Mouse (Mus musculus) Patski (cell line): ENCODE measurements around the gene Sdk1. TPM values are rescaled to one million over a fixed set of nuclear protein-coding genes. Genes with fewer than 3 reads are reported as not detected.
A peak's percentile ranks its signal among the peaks of the same experiment; 100 is the strongest.

ENCODE experiments used
- ATAC-seq: fragments of 100-300 bp; one replicate; pipeline ENCODE4 v1.8.0; 2021
- CTCF ChIA-PET: fragments of 350-600 bp; sonication (Branson Sonifier 250); formaldehyde crosslinking; loops from one replicate; lab custom pipeline; 2022; ENCODE audit warnings: inconsistent platforms; lab: Charles Lee
- POLR2A ChIA-PET: fragments of 350-600 bp; sonication (Branson Sonifier 250); formaldehyde crosslinking; loops from one replicate; lab custom pipeline; 2022; ENCODE audit warnings: antibody characterized with exemption, inconsistent platforms; lab: Charles Lee
- DNase-seq: peaks from one replicate; pipeline ENCODE4 v3.0.0-alpha.2; 2011; ENCODE audit warnings: low read depth, low spot score
- H3K27me3 ChIP-seq: fragments of 371-371 bp; one replicate; pipeline ENCODE4 v1.5.1; 2021
- CTCF ChIP-seq: fragments of 100-300 bp; IDR thresholded peaks from one replicate; pipeline ENCODE4 v1.5.1; 2021
- in situ Hi-C: fragments of 300-500 bp; cut with MboI; formaldehyde crosslinking; loops from 3 replicates; pipeline ENCODE4 v1.11.1; 2018; ENCODE audit warnings: low pct_unique_long_range_greater_than_20kb, mixed read lengths
- polyA plus RNA-seq: library from polyadenylated mRNA; unstranded; gene quantifications from one replicate; pipeline ENCODE4 v1.2.3, GENCODE M21; 2021

Sdk1 gene
- polyA plus RNA-seq, 1 experiment from 2014 or later = 35.4 TPM

GRCm38 (mm10) chr5:141649831-141650375, 408.6 kb downstream of the Sdk1 start:
- POLR2A ChIA-PET = interaction anchor here (0.5 kb wide), 1 partner anchor 239 kb away, joined by 3 read pairs; no protein-coding TSS in a partner anchor
- no peak for ATAC-seq
- no peak for TF ChIP-seq CTCF
- CTCF ChIA-PET = no interaction called here
- no peaks in the 10 kb centered on the region for H3K27me3 ChIP-seq
- in situ Hi-C loops = no loop called here
- no peak for DNase-seq

- no peak for DNase-seq
- no peak for ATAC-seq
- POLR2A ChIA-PET = no interaction called here
- CTCF ChIA-PET = interaction anchor here (0.8 to 1.2 kb wide), 2 partner anchors 17 to 74 kb away, joined by 3 read pairs; no protein-coding TSS in a partner anchor
- H3K27me3 ChIP-seq = no peaks in the 10 kb centered on the region
- in situ Hi-C loops = no loop called here
- TF ChIP-seq CTCF = no peak
Measured at GRCm38 (mm10) chr5:141651690-141652377, 410.5 kb downstream of the Sdk1 start.

GRCm38 (mm10) chr5:141676371-141676770, 435.1 kb downstream of the Sdk1 start:
- ATAC-seq (no peak), DNase-seq (no peak)
- TF ChIP-seq CTCF = no peak
- POLR2A ChIA-PET = interaction anchor here (1.3 kb wide), 1 partner anchor 39 kb away, joined by 3 read pairs; no protein-coding TSS in a partner anchor
- CTCF ChIA-PET = interaction anchor here (0.9 to 1.2 kb wide), 2 partner anchors 13 to 17 kb away, joined by 3 read pairs; no protein-coding TSS in a partner anchor
- in situ Hi-C loops = no loop called here
- H3K27me3 ChIP-seq = no peaks in the 10 kb centered on the region

- no peaks in the 10 kb centered on the region for H3K27me3 ChIP-seq
- DNase-seq (no peak), ATAC-seq (no peak)
- in situ Hi-C loops = no loop called here
- ChIA-PET CTCF (no interaction called here), POLR2A (no interaction called here)
- no peak for TF ChIP-seq CTCF
Measured at GRCm38 (mm10) chr5:141677034-141677433, 435.7 kb downstream of the Sdk1 start.

DNA sequence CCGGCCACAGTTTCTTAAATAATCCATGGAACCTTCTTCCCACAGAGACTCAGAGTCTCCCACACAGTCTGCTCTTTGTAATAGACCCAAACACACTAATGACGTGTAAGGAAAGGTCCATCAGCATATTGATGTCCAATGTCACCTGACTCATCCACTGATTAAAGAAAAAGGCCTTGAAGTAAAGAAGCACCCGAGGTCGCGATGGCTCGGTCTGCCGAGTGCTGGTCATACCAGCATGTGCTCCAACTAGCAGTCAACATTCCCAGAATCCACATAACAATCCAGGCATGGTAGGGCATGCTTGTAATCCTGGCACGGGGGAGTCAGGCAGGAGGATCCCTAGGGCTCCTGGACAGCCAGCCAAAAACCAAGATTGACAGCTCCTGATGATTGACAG, 436.6 kb downstream of the Sdk1 start:
- in situ Hi-C loops = no loop called here
- ATAC-seq (no peak), DNase-seq (no peak)
- no peaks in the 10 kb centered on the region for H3K27me3 ChIP-seq
- ChIA-PET POLR2A (no interaction called here), CTCF (interaction anchor here (0.7 kb wide), 1 partner anchor 173 kb away, joined by 3 read pairs; no protein-coding TSS in a partner anchor)
- TF ChIP-seq CTCF = no peak

- H3K27me3 ChIP-seq = no peaks in the 10 kb centered on the region
- TF ChIP-seq CTCF = no peak
- no peak for DNase-seq
- ChIA-PET POLR2A (no interaction called here), CTCF (no interaction called here)
- ATAC-seq = no peak
- in situ Hi-C loops = no loop called here
Measured at GRCm38 (mm10) chr5:141686876-141687420, 445.7 kb downstream of the Sdk1 start.

DNA sequence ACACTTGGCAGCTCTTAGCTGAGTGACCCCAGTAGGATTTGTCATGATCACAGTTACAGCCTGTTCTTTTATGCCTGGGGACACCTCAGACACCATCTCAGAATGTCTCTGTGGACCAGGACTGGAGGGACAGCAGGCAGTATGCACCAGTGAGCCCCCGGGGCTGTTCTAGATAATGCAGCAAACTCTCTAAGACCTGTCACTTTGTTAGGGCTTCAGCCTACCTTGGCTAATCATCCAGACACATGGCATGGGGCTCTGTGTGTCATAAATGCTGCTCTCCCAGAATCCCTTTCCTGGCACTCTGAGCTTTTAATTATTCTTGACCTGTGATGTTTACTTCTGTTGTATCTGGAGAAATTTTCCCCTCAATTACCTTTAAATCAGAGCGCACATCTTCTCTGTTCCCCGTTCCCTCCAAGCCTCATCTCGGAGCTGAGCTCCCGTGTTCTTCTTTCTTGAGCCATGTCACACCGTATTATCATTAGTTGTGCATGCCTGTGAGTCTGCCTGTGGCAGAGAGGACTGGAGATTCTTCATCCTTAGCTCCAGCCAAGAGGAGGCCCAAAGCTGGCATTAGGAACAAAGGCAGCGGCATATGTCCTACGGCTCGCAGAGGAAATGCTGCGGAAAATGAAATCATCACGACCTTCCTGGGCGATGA, 448.3 kb downstream of the Sdk1 start:
- TF ChIP-seq CTCF = no peak
- ChIA-PET POLR2A (interaction anchor here (0.6 kb wide), 1 partner anchor 118 kb away, joined by 3 read pairs; no protein-coding TSS in a partner anchor), CTCF (interaction anchor here (1.2 kb wide), 1 partner anchor 14 kb away, joined by 3 read pairs; no protein-coding TSS in a partner anchor)
- DNase-seq (no peak), ATAC-seq (no peak)
- in situ Hi-C loops = no loop called here
- H3K27me3 ChIP-seq = no peaks in the 10 kb centered on the region

DNA sequence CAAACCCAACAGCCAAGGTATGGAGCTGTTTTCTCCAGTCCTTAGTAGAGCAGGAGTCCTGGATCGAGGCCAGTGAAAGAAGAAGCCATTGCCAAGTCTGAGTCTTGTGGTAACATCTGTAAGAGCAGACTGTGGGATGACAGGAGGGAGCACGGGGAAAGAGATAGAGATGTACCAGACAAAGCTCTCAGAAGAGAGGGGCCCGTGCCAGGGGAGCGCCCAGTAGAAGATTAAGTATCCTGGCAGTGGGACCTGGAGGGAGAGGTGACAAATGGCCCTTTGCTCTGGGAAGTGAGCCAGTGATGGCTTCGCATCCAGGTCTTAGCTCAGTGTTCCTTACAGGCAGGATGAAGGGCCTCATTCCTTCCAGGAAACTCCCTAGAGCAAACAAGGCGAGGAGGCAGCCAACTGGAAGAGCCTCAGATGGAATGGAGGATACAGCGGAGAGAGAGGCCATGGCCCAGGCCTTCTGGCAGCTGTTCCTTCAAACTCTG, 450.2 kb downstream of the Sdk1 start:
- DNase-seq (peak; percentile 15), ATAC-seq (no peak)
- in situ Hi-C loops = no loop called here
- no peak for TF ChIP-seq CTCF
- H3K27me3 ChIP-seq = no peaks in the 10 kb centered on the region
- CTCF ChIA-PET = interaction anchor here (1.0 kb wide), 1 partner anchor 17 kb away, joined by 3 read pairs; no protein-coding TSS in a partner anchor
- POLR2A ChIA-PET = interaction anchor here (0.8 kb wide), 1 partner anchor 50 kb away, joined by 8 read pairs; no protein-coding TSS in a partner anchor

GRCm38 (mm10) chr5:141693716-141694115, 452.4 kb downstream of the Sdk1 start:
- DNase-seq (no peak), ATAC-seq (no peak)
- no peak for TF ChIP-seq CTCF
- in situ Hi-C loops = no loop called here
- CTCF ChIA-PET = interaction anchor here (1.2 kb wide), 1 partner anchor 18 kb away, joined by 3 read pairs; no protein-coding TSS in a partner anchor
- no peaks in the 10 kb centered on the region for H3K27me3 ChIP-seq
- POLR2A ChIA-PET = no interaction called here

- no peak for TF ChIP-seq CTCF
- POLR2A ChIA-PET = no interaction called here
- H3K27me3 ChIP-seq = no peaks in the 10 kb centered on the region
- DNase-seq (no peak), ATAC-seq (no peak)
- in situ Hi-C loops = no loop called here
- CTCF ChIA-PET = interaction anchor here (0.6 kb wide), 1 partner anchor 36 kb away, joined by 3 read pairs; no protein-coding TSS in a partner anchor
Measured at GRCm38 (mm10) chr5:141694901-141695300, 453.6 kb downstream of the Sdk1 start.
